Mouse (Mus musculus) midbrain, embryonic 15.5 days (tissue): Measurements from ENCODE around the gene Tyk2. TPM values are rescaled to one million over a fixed set of nuclear protein-coding genes. Genes with fewer than 3 reads are reported as not detected.

Experiments
- ATAC-seq: fragments of 200-750 bp; cut with Nextera tagmentation; replicated peaks from 2 replicates; pipeline ENCODE4 v1.8.0; 2017; ENCODE audit warnings: moderate TSS enrichment
- H3K27ac ChIP-seq: fragments of 300-500 bp; sonication (generic); 2 replicates; pipeline ENCODE4 v1.5.1; 2015; ENCODE audit warnings: mild to moderate bottlenecking, inconsistent platforms
- H3K27me3 ChIP-seq: fragments of 300-500 bp; sonication (generic); replicated peaks from 2 replicates; pipeline ENCODE4 v1.6.1; 2015; ENCODE audit warnings: inconsistent platforms
- H3K36me3 ChIP-seq: fragments of 300-500 bp; sonication (generic); replicated peaks from 2 replicates; pipeline ENCODE4 v1.6.1; 2015; ENCODE audit warnings: inconsistent platforms
- H3K4me1 ChIP-seq: fragments of 300-500 bp; sonication (generic); 2 replicates; pipeline ENCODE4 v1.6.1; 2015; ENCODE audit warnings: inconsistent platforms
- H3K4me2 ChIP-seq: fragments of 300-500 bp; sonication (generic); 2 replicates; pipeline ENCODE4 v1.6.1; 2015; ENCODE audit warnings: inconsistent platforms, mild to moderate bottlenecking, moderate library complexity
- H3K4me3 ChIP-seq: fragments of 300-500 bp; sonication (generic); 2 replicates; pipeline ENCODE4 v1.5.1; 2015; ENCODE audit warnings: mild to moderate bottlenecking, inconsistent platforms
- H3K9ac ChIP-seq: fragments of 300-500 bp; sonication (generic); 2 replicates; pipeline ENCODE4 v1.6.1; 2015; ENCODE audit warnings: mild to moderate bottlenecking, inconsistent platforms
- H3K9me3 ChIP-seq: fragments of 300-500 bp; sonication (generic); 2 replicates; pipeline ENCODE4 v1.6.1; 2016; ENCODE audit warnings: inconsistent platforms
- WGBS: fragments of 180-500 bp; shearing (Covaris S2); methylation state at CpG from one replicate; pipeline ENCODE4 v1.1.7; 2015; ENCODE audit warnings: mixed read lengths; 5-methylcytosine and 5-hydroxymethylcytosine counted together
- polyA plus RNA-seq: library from polyadenylated mRNA; unstranded; fragments of >200 nt; fragmentation: Nextera tagmentation; extraction: Ambion mirVana; gene quantifications from 2 replicates; pipeline ENCODE4 v1.2.1, GENCODE M21; 2015

Gene Tyk2
- polyA plus RNA-seq, 1 experiment from 2014 or later, result 12.5 TPM

DNA sequence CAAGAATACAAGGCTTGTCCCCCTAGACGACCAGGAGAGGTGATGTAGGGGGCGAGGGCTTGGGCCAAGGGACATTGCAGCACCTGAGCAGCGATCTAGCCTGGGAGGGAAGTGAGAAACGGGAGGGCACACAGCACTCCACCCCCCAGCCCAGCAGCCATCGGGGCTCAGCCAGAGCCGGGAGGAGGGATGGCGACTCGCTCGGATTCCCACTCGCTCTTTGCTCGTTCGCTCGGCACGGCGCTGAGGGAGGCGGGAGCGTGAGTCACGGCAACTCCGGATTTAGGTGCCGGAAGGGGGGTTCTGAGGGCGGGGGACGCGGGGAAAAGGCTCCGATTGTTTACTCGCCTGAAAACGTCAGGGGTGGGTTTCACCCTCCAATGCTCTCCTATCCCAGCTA lies 33.0 kb upstream of the Tyk2 start:
- no peak for ATAC-seq
- 2% methylated on average over 26 of the region's 26 CpGs for WGBS
- Histone ChIP-seq H3K9me3 (no peaks in the 10 kb centered on the region), H3K4me1 (peaks cover 37% of the 10 kb centered on the region), H3K4me2 (peak overlapping the region; percentile 36), H3K4me3 (peak overlapping the region; percentile 14; the same call in 1 of the 2 replicates), H3K9ac (no peak overlapping the region), H3K27me3 (peaks cover 69% of the 10 kb centered on the region), H3K36me3 (no peaks in the 10 kb centered on the region), H3K27ac (no peak overlapping the region)

- ATAC-seq, result no peak
- 36% methylated on average over 11 of the region's 11 CpGs for WGBS
- no peak overlapping the region for H3K4me3 ChIP-seq
- H3K4me1 ChIP-seq, result peaks cover 33% of the 10 kb centered on the region
- no peaks in the 10 kb centered on the region for H3K36me3 ChIP-seq
- peaks cover 64% of the 10 kb centered on the region for H3K27me3 ChIP-seq
- H3K4me2 ChIP-seq, result 0 out of 2 replicates have a peak overlapping the region, but pooled peaks have one; percentile 36
- no peaks in the 10 kb centered on the region for H3K9me3 ChIP-seq
- no peak overlapping the region for H3K27ac ChIP-seq
- no peak overlapping the region for H3K9ac ChIP-seq
Observed at GRCm38 (mm10) chr9:21163086-21164050, 32.3 kb upstream of the Tyk2 start.

DNA sequence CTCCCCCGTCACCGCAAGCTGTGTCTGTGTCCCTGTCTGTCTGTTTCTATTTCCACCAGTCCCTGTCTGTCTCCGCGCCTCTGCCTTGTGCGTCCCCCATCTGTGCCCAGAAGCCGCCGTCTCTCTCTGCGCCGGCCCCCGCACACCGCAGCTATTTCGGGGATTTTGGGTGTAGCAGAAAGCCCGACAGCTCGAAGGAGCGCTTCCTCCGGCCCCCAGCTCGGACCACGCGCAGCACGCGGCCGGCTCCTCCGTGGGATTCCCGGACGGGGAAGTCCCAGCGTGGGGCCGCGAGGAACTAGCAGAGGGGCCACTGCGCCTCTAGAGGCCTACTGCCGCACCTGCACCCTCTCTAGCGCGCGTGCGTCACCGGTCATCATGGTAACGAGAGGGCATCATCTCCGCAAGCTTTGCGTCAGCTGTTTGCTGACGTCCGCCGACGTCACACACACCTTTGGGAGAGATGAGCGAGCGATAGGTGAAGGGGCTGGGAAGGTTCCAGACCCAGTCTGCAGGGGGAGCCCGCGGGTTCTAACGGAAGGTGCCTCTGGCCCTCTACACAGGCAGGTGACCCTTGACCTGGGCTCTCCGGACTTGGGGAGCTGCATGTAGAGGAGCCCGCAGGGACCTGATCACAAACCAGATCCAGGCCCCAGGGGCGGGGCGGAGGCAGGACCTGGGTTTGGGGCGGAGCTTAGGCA lies 30.3 kb upstream of the Tyk2 start:
- H3K27ac ChIP-seq, result no peak overlapping the region
- H3K36me3 ChIP-seq, result no peaks in the 10 kb centered on the region
- H3K9ac ChIP-seq, result peak overlapping the region; percentile 65
- no peaks in the 10 kb centered on the region for H3K9me3 ChIP-seq
- H3K4me3 ChIP-seq, result peak overlapping the region; percentile 54
- peak; percentile 62 for ATAC-seq
- peak overlapping the region; percentile 87 for H3K4me2 ChIP-seq
- H3K27me3 ChIP-seq, result peaks cover 44% of the 10 kb centered on the region
- under 1% methylated on average over 52 of the region's 52 CpGs for WGBS
- peaks cover 31% of the 10 kb centered on the region for H3K4me1 ChIP-seq

DNA sequence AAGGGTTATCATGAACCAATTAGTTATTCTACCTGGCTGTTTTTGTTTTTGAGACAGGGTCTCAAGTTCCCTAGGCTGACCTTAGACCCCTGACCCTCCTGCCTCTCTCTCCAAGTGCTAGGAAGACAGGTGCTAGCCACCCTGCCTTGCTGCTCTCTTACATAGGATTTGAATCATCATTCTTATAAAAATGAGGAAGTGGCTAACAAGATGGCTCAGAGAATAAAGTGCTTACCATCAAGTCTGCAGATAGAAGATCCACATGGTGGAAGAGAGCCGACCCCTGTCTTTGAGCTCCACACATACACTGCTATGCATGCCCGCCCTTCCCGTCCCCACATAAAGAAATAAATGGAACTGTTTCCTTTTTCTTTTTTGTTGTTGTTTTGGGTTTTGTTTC lies 23.7 kb upstream of the Tyk2 start:
- Histone ChIP-seq H3K27ac (no peak overlapping the region), H3K4me2 (no peak overlapping the region), H3K9ac (no peak overlapping the region), H3K4me3 (no peak overlapping the region), H3K36me3 (no peaks in the 10 kb centered on the region), H3K9me3 (no peaks in the 10 kb centered on the region), H3K4me1 (peaks cover 7% of the 10 kb centered on the region), H3K27me3 (0 out of 2 replicates have a peak, but pooled peaks cover 6% of the 10 kb centered on the region)
- ATAC-seq, result no peak
- WGBS, result 85% methylated on average over 3 of the region's 3 CpGs

GRCm38 (mm10) chr9:21153833-21154232 lies 22.8 kb upstream of the Tyk2 start:
- Histone ChIP-seq H3K36me3 (no peaks in the 10 kb centered on the region), H3K27ac (no peak overlapping the region), H3K9ac (no peak overlapping the region), H3K27me3 (0 out of 2 replicates have a peak, but pooled peaks cover 6% of the 10 kb centered on the region), H3K4me2 (peak overlapping the region; percentile 42), H3K4me3 (no peak overlapping the region), H3K4me1 (peaks cover 12% of the 10 kb centered on the region), H3K9me3 (no peaks in the 10 kb centered on the region)
- no peak for ATAC-seq
- WGBS, result 17% methylated on average over 5 of the region's 5 CpGs

DNA sequence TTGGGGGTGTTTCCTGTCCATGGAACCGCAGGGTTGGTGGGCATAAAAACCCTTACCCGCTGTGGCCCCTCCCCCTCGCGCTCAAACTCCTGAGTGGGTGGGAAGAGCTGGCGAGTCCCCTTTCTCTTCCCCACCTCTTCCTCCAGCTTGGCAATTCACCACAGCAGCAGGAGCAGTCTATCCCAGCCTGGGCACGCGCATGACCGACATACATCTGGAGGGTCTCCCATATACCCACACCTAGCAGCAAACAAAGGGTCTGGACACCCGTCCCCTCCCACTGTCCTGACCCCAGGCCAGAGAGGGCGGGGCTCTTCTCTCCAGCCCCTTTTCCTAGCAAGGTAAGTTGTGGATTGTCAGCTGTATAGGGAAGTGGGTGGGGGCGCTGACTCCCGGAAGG lies 22.3 kb upstream of the Tyk2 start:
- Histone ChIP-seq H3K4me2 (peak overlapping the region; percentile 42), H3K9me3 (no peaks in the 10 kb centered on the region), H3K9ac (no peak overlapping the region), H3K36me3 (no peaks in the 10 kb centered on the region), H3K4me1 (peaks cover 17% of the 10 kb centered on the region), H3K27me3 (0 out of 2 replicates have a peak, but pooled peaks cover 6% of the 10 kb centered on the region), H3K4me3 (0 out of 2 replicates have a peak overlapping the region, but pooled peaks have one; percentile 7), H3K27ac (no peak overlapping the region)
- no peak for ATAC-seq
- WGBS, result 12% methylated on average over 12 of the region's 12 CpGs

- Histone ChIP-seq H3K9ac (no peak overlapping the region), H3K4me3 (0 out of 2 replicates have a peak overlapping the region, but pooled peaks have one; percentile 7), H3K36me3 (no peaks in the 10 kb centered on the region), H3K27me3 (0 out of 2 replicates have a peak, but pooled peaks cover 6% of the 10 kb centered on the region), H3K27ac (no peak overlapping the region), H3K4me1 (peaks cover 23% of the 10 kb centered on the region), H3K4me2 (peak overlapping the region; percentile 42; the same call in 1 of the 2 replicates), H3K9me3 (no peaks in the 10 kb centered on the region)
- WGBS, result 6% methylated on average over 11 of the region's 11 CpGs
- no peak for ATAC-seq
Observed at GRCm38 (mm10) chr9:21152715-21153114, 21.7 kb upstream of the Tyk2 start.

GRCm38 (mm10) chr9:21149654-21150419 lies 18.8 kb upstream of the Tyk2 start, which contains the start of gene Cdc37:
Gene Cdc37 (minus strand): TSS chr9:21149982.
- H3K9ac ChIP-seq, result peak within 1 kb of the TSS; percentile 85
- ATAC-seq, result peak; percentile 97
- WGBS, result 2% methylated on average over 56 of the region's 56 CpGs
- peak within 1 kb of the TSS; percentile 89 for H3K4me2 ChIP-seq
- peaks cover 37% of the 10 kb centered on the region for H3K4me1 ChIP-seq
- peaks cover 6% of the 10 kb centered on the region; the same call in 1 of the 2 replicates for H3K36me3 ChIP-seq
- peak within 1 kb of the TSS; percentile 79 for H3K27ac ChIP-seq
- H3K27me3 ChIP-seq, result 0 out of 2 replicates have a peak, but pooled peaks cover 6% of the 10 kb centered on the region
- no peaks in the 10 kb centered on the region for H3K9me3 ChIP-seq
- H3K4me3 ChIP-seq, result peak within 1 kb of the TSS; percentile 86

GRCm38 (mm10) chr9:21149077-21149653 lies 18.1 kb upstream of the Tyk2 start:
- 13% methylated on average over 7 of the region's 8 CpGs for WGBS
- peak overlapping the region; percentile 89 for H3K4me2 ChIP-seq
- 0 out of 2 replicates have a peak, but pooled peaks cover 6% of the 10 kb centered on the region for H3K27me3 ChIP-seq
- H3K4me1 ChIP-seq, result peaks cover 37% of the 10 kb centered on the region
- no peaks in the 10 kb centered on the region for H3K9me3 ChIP-seq
- peaks cover 6% of the 10 kb centered on the region; the same call in 1 of the 2 replicates for H3K36me3 ChIP-seq
- peak overlapping the region; percentile 85 for H3K9ac ChIP-seq
- H3K4me3 ChIP-seq, result peak overlapping the region; percentile 86
- no peak for ATAC-seq
- peak overlapping the region; percentile 79 for H3K27ac ChIP-seq

- H3K4me2 ChIP-seq, result peak overlapping the region; percentile 89
- H3K27me3 ChIP-seq, result 0 out of 2 replicates have a peak, but pooled peaks cover 6% of the 10 kb centered on the region
- H3K4me3 ChIP-seq, result peak overlapping the region; percentile 86
- peaks cover 35% of the 10 kb centered on the region for H3K4me1 ChIP-seq
- H3K27ac ChIP-seq, result no peak overlapping the region
- no peak for ATAC-seq
- no peaks in the 10 kb centered on the region for H3K9me3 ChIP-seq
- peak overlapping the region; percentile 85; the same call in 1 of the 2 replicates for H3K9ac ChIP-seq
- H3K36me3 ChIP-seq, result peaks cover 6% of the 10 kb centered on the region; the same call in 1 of the 2 replicates
Observed at GRCm38 (mm10) chr9:21148427-21148826, 17.4 kb upstream of the Tyk2 start.

GRCm38 (mm10) chr9:21146722-21147121 lies 15.7 kb upstream of the Tyk2 start:
- H3K4me1 ChIP-seq, result peaks cover 33% of the 10 kb centered on the region
- H3K27me3 ChIP-seq, result no peaks in the 10 kb centered on the region
- no peak for ATAC-seq
- H3K4me2 ChIP-seq, result peak overlapping the region; percentile 6; the same call in 1 of the 2 replicates
- no peak overlapping the region for H3K4me3 ChIP-seq
- no peak overlapping the region for H3K9ac ChIP-seq
- H3K36me3 ChIP-seq, result peaks cover 14% of the 10 kb centered on the region
- WGBS, result 53% methylated on average over 10 of the region's 10 CpGs
- no peaks in the 10 kb centered on the region for H3K9me3 ChIP-seq
- no peak overlapping the region for H3K27ac ChIP-seq
